Mouse (Mus musculus) adrenal gland, adult 2 months (tissue): Measurements from ENCODE around the gene Gm17364. TPM values are rescaled to one million over a fixed set of nuclear protein-coding genes. Genes with fewer than 3 reads are reported as not detected.
"Not testable (repeated sequence)": the region's sequence is repeated elsewhere in the genome, so short reads cannot be mapped to it uniquely, and the experiment has no call there.

ENCODE experiments used
- DNase-seq: peaks from one replicate; pipeline ENCODE4 v3.0.0; 2021
- long read RNA-seq: library from polyadenylated mRNA; stranded (forward); transcript quantifications from one replicate; pipeline ENCODE4 v2.0.0, GENCODE M21; 2021
- polyA plus RNA-seq: library from polyadenylated mRNA; depleted of rRNA; stranded (reverse); fragments of >200 nt; gene quantifications from 2 replicates; pipeline ENCODE4 v1.2.3, GENCODE M21; 2012; rRNA removed
- total RNA-seq, 2 experiments: library from RNA; stranded (reverse); gene quantifications; 2 replicates each; pipeline ENCODE4 v1.2.3; 2021

Gm17364 gene
- not detected for total RNA-seq
- polyA plus RNA-seq: not detected in 2 replicates
- long read RNA-seq, partial matches to known transcripts: 0 of 1 reads
- long read RNA-seq, other reads (novel, unspliced or antisense): 1 of 1 reads

GRCm38 (mm10) chr13:41273927-41274650 lies at the start of gene Gm17364:
TSS of gene Gm17364 (minus strand) at chr13:41273977.
- no peak for DNase-seq

- DNase-seq: no peak
These were observed 47.7 kb upstream of the Gm17364 start for GRCm38 (mm10) chr13:41321433-41321832.

GRCm38 (mm10) chr13:41320749-41321148 lies 47.0 kb upstream of the Gm17364 start:
- no peak for DNase-seq

GRCm38 (mm10) chr13:41302716-41303115 lies 28.9 kb upstream of the Gm17364 start:
- DNase-seq: peak; percentile 80

- DNase-seq: no peak
These were observed 26.3 kb upstream of the Gm17364 start for GRCm38 (mm10) chr13:41300037-41300436.

GRCm38 (mm10) chr13:41298996-41299395 lies 25.2 kb upstream of the Gm17364 start:
- DNase-seq: no peak

GRCm38 (mm10) chr13:41298533-41298932 lies 24.8 kb upstream of the Gm17364 start:
- DNase-seq: no peak

GRCm38 (mm10) chr13:41296396-41296795 lies 22.6 kb upstream of the Gm17364 start:
- no peak for DNase-seq

- DNase-seq: no peak
These were observed 22.1 kb upstream of the Gm17364 start for GRCm38 (mm10) chr13:41295886-41296285.

GRCm38 (mm10) chr13:41293595-41293994 lies 19.8 kb upstream of the Gm17364 start:
- DNase-seq: no peak

GRCm38 (mm10) chr13:41291466-41291974 lies 17.7 kb upstream of the Gm17364 start:
- no peak for DNase-seq

- DNase-seq: no peak
These were observed 12.5 kb upstream of the Gm17364 start for GRCm38 (mm10) chr13:41286285-41286684.

- no peak for DNase-seq
These were observed 11.7 kb upstream of the Gm17364 start for GRCm38 (mm10) chr13:41285448-41285847.

- DNase-seq: peak; percentile 51
These were observed 9.5 kb upstream of the Gm17364 start for GRCm38 (mm10) chr13:41283256-41283655.

GRCm38 (mm10) chr13:41280696-41281095 lies 6.9 kb upstream of the Gm17364 start:
- no peak for DNase-seq

GRCm38 (mm10) chr13:41267827-41268408 lies 5.9 kb downstream of the Gm17364 start:
- no peak for DNase-seq

- no peak for DNase-seq
These were observed 10.3 kb downstream of the Gm17364 start for GRCm38 (mm10) chr13:41263304-41264006.

- DNase-seq: not testable (repeated sequence)
These were observed 12.2 kb downstream of the Gm17364 start for GRCm38 (mm10) chr13:41261617-41262016.

- DNase-seq: no peak
These were observed 15.9 kb downstream of the Gm17364 start for GRCm38 (mm10) chr13:41257851-41258250.

- DNase-seq: no peak
These were observed 16.8 kb downstream of the Gm17364 start for GRCm38 (mm10) chr13:41256962-41257361.

GRCm38 (mm10) chr13:41256126-41256525 lies 17.7 kb downstream of the Gm17364 start:
- DNase-seq: no peak

- DNase-seq: no peak
These were observed 21.0 kb downstream of the Gm17364 start for GRCm38 (mm10) chr13:41252736-41253135.

- DNase-seq: no peak
These were observed 21.6 kb downstream of the Gm17364 start for GRCm38 (mm10) chr13:41252141-41252540.
